Mouse (Mus musculus): ENCODE data around the gene Mapk10. TPM values are rescaled to one million over a fixed set of nuclear protein-coding genes. Genes with fewer than 3 reads are reported as not detected.

Gene Mapk10
- polyA plus RNA-seq, 1 experiment from 2014 or later: 1.8 TPM

DNA sequence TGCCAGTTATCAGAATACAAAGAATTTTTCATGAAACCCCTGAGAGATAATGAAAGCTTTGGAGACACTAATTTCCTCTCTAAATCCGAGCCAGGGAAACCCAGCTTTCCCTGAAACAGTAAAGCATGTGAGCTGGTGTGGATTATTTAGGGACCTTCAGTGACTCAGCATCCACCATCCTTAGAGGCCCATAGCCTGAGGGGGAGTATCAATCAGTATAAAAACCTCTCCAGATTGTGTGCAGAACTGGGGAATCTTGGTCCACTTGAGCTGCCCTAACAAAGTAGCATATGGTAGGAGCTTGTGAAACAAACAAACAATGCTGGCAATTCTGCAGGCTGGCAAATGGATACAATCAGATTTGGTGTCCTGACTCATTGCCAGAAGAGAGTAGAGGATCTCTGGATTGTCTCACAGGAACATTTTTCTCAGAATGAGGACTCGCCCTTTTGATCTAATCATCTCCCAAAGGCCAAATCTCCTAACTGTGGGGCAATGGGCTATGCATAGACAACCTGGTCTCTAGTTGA lies 13.3 kb downstream of the Mapk10 start:
- H3K4me1 ChIP-seq: no peaks in the 10 kb centered on the region
- no peak for ATAC-seq (replicated peaks; ENCODE audit: low FRiP score)
- no peak overlapping the region for H3K4me2 ChIP-seq
- no peak overlapping the region for H3K27ac ChIP-seq
- no peaks in the 10 kb centered on the region for H3K36me3 ChIP-seq
- no peak overlapping the region for H3K4me3 ChIP-seq (replicated peaks)
- WGBS: 81% methylated on average over 2 of the region's 2 CpGs
- H3K9me3 ChIP-seq (replicated peaks): no peaks in the 10 kb centered on the region
- H3K27me3 ChIP-seq: no peaks in the 10 kb centered on the region
- no peak overlapping the region for H3K9ac ChIP-seq

DNA sequence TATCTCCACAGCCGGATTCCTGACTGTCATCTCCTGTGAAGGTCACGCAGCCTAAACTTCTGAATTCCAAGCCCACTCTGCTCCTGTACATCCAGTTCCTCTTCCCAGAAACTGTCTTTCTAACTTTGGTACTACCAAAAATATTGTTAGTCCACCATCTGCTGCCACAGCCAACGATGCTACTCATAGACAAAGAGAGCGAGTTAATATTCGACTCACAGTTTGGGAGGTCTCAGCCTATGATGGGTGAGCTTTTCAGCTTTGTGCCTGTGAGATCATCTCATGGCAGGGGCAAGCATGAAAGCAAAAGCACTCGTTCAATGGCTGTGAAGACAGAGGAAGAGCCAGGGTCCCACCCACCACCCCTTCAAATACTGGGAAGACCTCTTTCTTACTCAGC lies 16.6 kb downstream of the Mapk10 start:
- Histone ChIP-seq H3K9me3 (replicated peaks) (no peaks in the 10 kb centered on the region), H3K4me3 (replicated peaks) (no peak overlapping the region), H3K4me1 (no peaks in the 10 kb centered on the region), H3K27ac (no peak overlapping the region), H3K4me2 (no peak overlapping the region), H3K36me3 (no peaks in the 10 kb centered on the region), H3K9ac (no peak overlapping the region), H3K27me3 (no peaks in the 10 kb centered on the region)
- no peak for ATAC-seq (replicated peaks; ENCODE audit: low FRiP score)
- 73% methylated on average over 6 of the region's 6 CpGs for WGBS

GRCm38 (mm10) chr5:103193700-103194099 lies 17.4 kb downstream of the Mapk10 start:
- no peak overlapping the region for H3K4me3 ChIP-seq (replicated peaks)
- H3K9ac ChIP-seq: no peak overlapping the region
- H3K27me3 ChIP-seq: no peaks in the 10 kb centered on the region
- no peaks in the 10 kb centered on the region for H3K36me3 ChIP-seq
- H3K27ac ChIP-seq: no peak overlapping the region
- no peaks in the 10 kb centered on the region for H3K9me3 ChIP-seq (replicated peaks)
- 58% methylated on average over 3 of the region's 3 CpGs for WGBS
- no peak; the same call in 1 of the 2 replicates for ATAC-seq (replicated peaks; ENCODE audit: low FRiP score)
- H3K4me1 ChIP-seq: no peaks in the 10 kb centered on the region
- H3K4me2 ChIP-seq: no peak overlapping the region

GRCm38 (mm10) chr5:103191577-103191976 lies 19.6 kb downstream of the Mapk10 start:
- Histone ChIP-seq H3K4me1 (no peaks in the 10 kb centered on the region), H3K36me3 (no peaks in the 10 kb centered on the region), H3K4me3 (replicated peaks) (no peak overlapping the region), H3K4me2 (no peak overlapping the region), H3K27me3 (no peaks in the 10 kb centered on the region), H3K9me3 (replicated peaks) (no peaks in the 10 kb centered on the region), H3K9ac (no peak overlapping the region), H3K27ac (no peak overlapping the region)
- ATAC-seq (replicated peaks; ENCODE audit: low FRiP score): no peak
- 37% methylated on average over 4 of the region's 4 CpGs for WGBS

DNA sequence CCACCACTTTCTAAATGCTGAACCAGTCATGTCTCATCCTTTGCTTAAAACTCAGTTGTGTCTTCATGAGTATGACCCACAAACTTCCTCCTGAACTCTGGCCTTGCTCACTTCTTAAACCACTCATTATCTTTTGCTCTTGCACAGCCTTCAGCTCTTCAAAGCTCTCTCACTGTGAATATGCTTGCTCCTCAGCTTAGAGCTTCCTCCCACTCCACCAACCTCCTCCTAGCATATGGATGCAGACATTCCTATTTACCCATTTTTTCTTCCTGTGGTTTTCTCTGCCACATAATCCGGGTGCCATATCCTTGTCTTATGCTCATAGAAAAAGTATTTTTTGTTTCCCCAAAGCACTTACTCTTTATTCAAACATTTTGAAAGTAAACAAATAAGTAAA lies 26.9 kb downstream of the Mapk10 start:
- H3K27ac ChIP-seq: no peak overlapping the region
- no peak overlapping the region for H3K4me2 ChIP-seq
- H3K27me3 ChIP-seq: no peaks in the 10 kb centered on the region
- 92% methylated on average over 1 of the region's 1 CpGs for WGBS
- no peaks in the 10 kb centered on the region for H3K9me3 ChIP-seq (replicated peaks)
- H3K4me1 ChIP-seq: no peaks in the 10 kb centered on the region
- H3K4me3 ChIP-seq (replicated peaks): no peak overlapping the region
- H3K36me3 ChIP-seq: no peaks in the 10 kb centered on the region
- H3K9ac ChIP-seq: no peak overlapping the region
- no peak for ATAC-seq (replicated peaks; ENCODE audit: low FRiP score)

DNA sequence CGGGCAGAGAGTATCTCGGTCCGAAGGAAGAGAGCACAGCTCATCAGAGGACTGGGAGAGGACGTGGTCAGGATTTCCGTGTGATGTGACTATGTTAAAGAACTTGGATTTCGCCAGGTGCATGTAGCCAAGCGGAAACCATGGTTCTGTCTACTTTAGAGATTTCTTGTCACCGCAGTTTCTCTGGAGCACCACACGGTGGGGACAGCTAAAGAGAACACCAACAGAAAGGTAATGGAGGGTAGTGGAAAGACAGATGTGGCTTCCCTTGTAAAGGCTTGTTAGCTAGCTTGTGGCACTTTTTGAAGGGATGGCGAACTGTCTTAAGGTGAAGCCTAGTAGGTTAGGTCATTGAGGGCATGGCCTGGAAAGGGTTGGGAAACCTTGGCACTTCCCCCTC lies 29.5 kb downstream of the Mapk10 start:
- no peak for ATAC-seq (replicated peaks; ENCODE audit: low FRiP score)
- H3K27me3 ChIP-seq: no peaks in the 10 kb centered on the region
- 90% methylated on average over 10 of the region's 10 CpGs for WGBS
- H3K4me1 ChIP-seq: no peaks in the 10 kb centered on the region
- H3K4me3 ChIP-seq (replicated peaks): no peak overlapping the region
- H3K27ac ChIP-seq: no peak overlapping the region
- H3K9me3 ChIP-seq (replicated peaks): no peaks in the 10 kb centered on the region
- H3K4me2 ChIP-seq: no peak overlapping the region
- no peaks in the 10 kb centered on the region for H3K36me3 ChIP-seq
- H3K9ac ChIP-seq: no peak overlapping the region

GRCm38 (mm10) chr5:103177010-103177409 lies 34.1 kb downstream of the Mapk10 start:
- no peak overlapping the region for H3K27ac ChIP-seq
- H3K4me3 ChIP-seq (replicated peaks): no peak overlapping the region
- no peaks in the 10 kb centered on the region for H3K27me3 ChIP-seq
- H3K4me2 ChIP-seq: no peak overlapping the region
- no peaks in the 10 kb centered on the region for H3K9me3 ChIP-seq (replicated peaks)
- no peaks in the 10 kb centered on the region for H3K36me3 ChIP-seq
- 31% methylated on average over 5 of the region's 5 CpGs for WGBS
- no peaks in the 10 kb centered on the region for H3K4me1 ChIP-seq
- no peak overlapping the region for H3K9ac ChIP-seq
- ATAC-seq (replicated peaks; ENCODE audit: low FRiP score): no peak

DNA sequence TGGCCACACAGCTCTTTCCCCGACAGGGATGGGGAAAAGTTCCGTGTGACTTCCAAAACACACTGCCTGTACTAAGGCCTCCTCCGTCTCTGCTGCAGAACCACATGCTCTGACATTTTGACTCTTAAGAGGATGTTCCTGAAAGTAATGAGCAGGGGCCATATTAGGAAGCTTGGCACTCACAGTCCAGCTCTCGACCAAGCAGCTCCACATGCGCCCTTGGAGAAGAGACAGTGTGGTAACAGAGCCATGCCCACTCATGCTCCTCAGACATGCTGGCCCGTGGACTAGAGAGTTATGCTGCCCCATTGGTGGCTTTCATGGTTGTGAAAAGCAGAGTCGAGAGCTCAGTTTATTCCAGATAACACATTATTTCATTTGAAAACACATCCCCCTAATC lies 35.1 kb downstream of the Mapk10 start:
- Histone ChIP-seq H3K4me2 (no peak overlapping the region), H3K36me3 (no peaks in the 10 kb centered on the region), H3K9ac (no peak overlapping the region), H3K4me3 (replicated peaks) (no peak overlapping the region), H3K27ac (no peak overlapping the region), H3K4me1 (no peaks in the 10 kb centered on the region), H3K27me3 (no peaks in the 10 kb centered on the region), H3K9me3 (replicated peaks) (no peaks in the 10 kb centered on the region)
- ATAC-seq (replicated peaks; ENCODE audit: low FRiP score): no peak
- WGBS: 84% methylated on average over 7 of the region's 7 CpGs

DNA sequence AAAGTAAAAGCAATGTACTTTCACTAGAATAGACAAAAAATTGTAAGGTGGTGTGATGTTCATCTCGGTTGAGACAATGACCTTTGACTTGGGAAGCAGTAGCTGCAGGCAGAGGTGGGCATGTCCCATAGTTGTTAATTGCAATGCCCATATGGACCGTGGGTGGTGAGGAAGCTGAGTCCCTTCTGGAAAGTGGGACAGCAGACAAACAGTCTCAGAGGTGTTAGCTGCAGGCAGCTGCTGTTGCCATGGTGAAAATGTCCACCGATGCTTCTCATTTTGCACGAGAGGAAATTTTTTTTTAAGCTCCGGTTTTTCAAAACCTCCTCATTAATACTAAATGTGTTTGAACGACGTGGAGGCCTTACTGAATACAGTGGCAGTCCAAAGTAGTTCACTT lies 36.5 kb downstream of the Mapk10 start:
- whole genome bisulfite sequencing: 77% methylated on average over 7 of the region's 7 CpGs
- H3K27ac ChIP-seq: no peak overlapping the region
- H3K9me3 ChIP-seq (replicated peaks): no peaks in the 10 kb centered on the region
- no peaks in the 10 kb centered on the region for H3K4me1 ChIP-seq
- H3K4me3 ChIP-seq (replicated peaks): no peak overlapping the region
- no peaks in the 10 kb centered on the region for H3K36me3 ChIP-seq
- H3K27me3 ChIP-seq: no peaks in the 10 kb centered on the region
- H3K4me2 ChIP-seq: no peak overlapping the region
- H3K9ac ChIP-seq: no peak overlapping the region
- ATAC-seq (replicated peaks; ENCODE audit: low FRiP score): no peak

- no peaks in the 10 kb centered on the region for H3K4me1 ChIP-seq
- ATAC-seq (replicated peaks; ENCODE audit: low FRiP score): no peak
- no peak overlapping the region for H3K4me2 ChIP-seq
- H3K27ac ChIP-seq: no peak overlapping the region
- H3K36me3 ChIP-seq: no peaks in the 10 kb centered on the region
- H3K9ac ChIP-seq: no peak overlapping the region
- H3K9me3 ChIP-seq (replicated peaks): no peaks in the 10 kb centered on the region
- H3K4me3 ChIP-seq (replicated peaks): no peak overlapping the region
- H3K27me3 ChIP-seq: no peaks in the 10 kb centered on the region
- WGBS: 92% methylated on average over 3 of the region's 3 CpGs
Observed at GRCm38 (mm10) chr5:103171207-103171606, 39.9 kb downstream of the Mapk10 start.

GRCm38 (mm10) chr5:103167371-103167770 lies 43.8 kb downstream of the Mapk10 start:
- no peak overlapping the region for H3K4me3 ChIP-seq (replicated peaks)
- no peaks in the 10 kb centered on the region for H3K36me3 ChIP-seq
- 83% methylated on average over 5 of the region's 5 CpGs for WGBS
- H3K4me1 ChIP-seq: no peaks in the 10 kb centered on the region
- no peak overlapping the region for H3K4me2 ChIP-seq
- no peak for ATAC-seq (replicated peaks; ENCODE audit: low FRiP score)
- H3K27me3 ChIP-seq: no peaks in the 10 kb centered on the region
- no peaks in the 10 kb centered on the region for H3K9me3 ChIP-seq (replicated peaks)
- no peak overlapping the region for H3K27ac ChIP-seq
- no peak overlapping the region for H3K9ac ChIP-seq

DNA sequence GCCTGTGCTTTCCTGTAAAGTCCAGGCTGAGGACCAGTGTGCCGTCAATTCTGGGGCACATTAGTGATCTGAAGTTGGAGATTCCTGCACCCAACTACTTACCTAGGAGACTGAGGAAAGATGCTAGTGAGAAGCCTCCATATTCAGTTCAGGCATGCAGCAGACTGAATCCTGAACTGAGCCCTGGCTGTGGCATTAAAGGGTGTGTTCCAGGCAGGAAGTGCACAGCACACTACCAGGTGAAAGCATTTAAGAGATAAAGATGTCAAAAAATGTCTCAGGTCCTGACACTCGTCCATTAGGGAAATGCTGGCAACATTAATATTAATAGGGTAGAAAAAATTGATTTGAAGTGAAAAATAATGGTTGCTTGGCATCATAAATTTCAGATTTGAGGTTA lies 44.4 kb downstream of the Mapk10 start:
- Histone ChIP-seq H3K9ac (no peak overlapping the region), H3K27ac (no peak overlapping the region), H3K36me3 (no peaks in the 10 kb centered on the region), H3K9me3 (replicated peaks) (no peaks in the 10 kb centered on the region), H3K4me3 (replicated peaks) (no peak overlapping the region), H3K4me2 (no peak overlapping the region), H3K27me3 (no peaks in the 10 kb centered on the region), H3K4me1 (no peaks in the 10 kb centered on the region)
- 79% methylated on average over 2 of the region's 2 CpGs for WGBS
- ATAC-seq (replicated peaks; ENCODE audit: low FRiP score): no peak

DNA sequence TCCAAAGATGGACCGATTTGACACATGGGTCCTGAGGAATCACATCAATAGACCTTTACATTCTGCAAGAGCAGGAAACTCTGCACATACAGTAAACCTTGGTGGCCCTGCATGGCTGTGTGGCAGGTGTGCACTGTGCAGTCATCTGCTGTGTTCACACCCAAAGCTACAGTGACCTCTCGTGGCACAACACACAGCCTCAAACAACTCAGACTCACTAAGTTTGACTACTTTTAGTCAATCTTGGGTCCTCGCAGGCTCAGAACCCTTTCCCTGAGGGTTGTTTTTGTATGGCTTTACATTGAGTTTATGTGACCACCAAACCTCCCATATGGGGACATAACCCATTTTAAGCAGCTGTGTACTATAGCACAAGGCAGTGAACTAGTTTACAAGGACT lies 47.1 kb downstream of the Mapk10 start:
- WGBS: 98% methylated on average over 3 of the region's 3 CpGs
- H3K4me2 ChIP-seq: no peak overlapping the region
- no peak overlapping the region for H3K27ac ChIP-seq
- no peak for ATAC-seq (replicated peaks; ENCODE audit: low FRiP score)
- H3K4me1 ChIP-seq: 0 out of 2 replicates have a peak, but pooled peaks cover 5% of the 10 kb centered on the region
- H3K9ac ChIP-seq: no peak overlapping the region
- no peak overlapping the region for H3K4me3 ChIP-seq (replicated peaks)
- H3K27me3 ChIP-seq: no peaks in the 10 kb centered on the region
- H3K36me3 ChIP-seq: no peaks in the 10 kb centered on the region
- H3K9me3 ChIP-seq (replicated peaks): no peaks in the 10 kb centered on the region

All from kidney, embryonic 15.5 days (tissue).